Mouse (Mus musculus) left cerebral cortex, postnatal 25 days (tissue): Measurements from ENCODE around the gene Frmd4b. TPM values are rescaled to one million over a fixed set of nuclear protein-coding genes. Genes with fewer than 3 reads are reported as not detected.

Experiments used
- DNase-seq, 2 experiments: peaks; one replicate each; pipeline ENCODE4 v3.0.0; 2022; ENCODE audit warnings: low spot score in 2 of 2, mixed read lengths in 1 of 2
- intact Hi-C: fragments of 180-260 bp; cut with DNase I; formaldehyde crosslinking; loops from one replicate; pipeline ENCODE4 v1.15.1; 2025
- total RNA-seq, 2 experiments: library from RNA; stranded (reverse); gene quantifications; 2 replicates each; pipeline ENCODE4 v1.2.3; 2021

Gene Frmd4b
- total RNA-seq, 2 experiments from 2014 or later, result 16.4 to 17.6 TPM

DNA sequence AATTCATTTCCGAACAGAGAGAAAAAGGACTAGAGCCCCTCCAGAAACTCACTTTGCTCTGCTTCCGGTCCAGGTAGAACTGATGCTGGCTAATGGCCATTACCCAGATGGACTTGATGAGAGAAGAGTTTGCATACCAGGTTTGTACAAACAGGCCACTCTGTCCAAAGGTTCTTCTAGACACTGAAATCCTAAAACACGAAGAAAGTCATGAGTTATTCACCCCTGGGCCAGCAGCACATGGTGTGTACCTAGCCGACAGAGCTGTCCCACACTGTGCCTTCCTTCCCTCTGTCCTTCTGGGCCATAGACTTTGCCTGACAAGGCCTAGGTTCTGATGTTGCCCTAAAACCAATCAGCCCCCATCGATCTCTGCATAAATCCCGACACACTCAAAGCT is 308.8 kb downstream of the Frmd4b start:
- intact Hi-C loops, result no loop called here
- DNase-seq, result no peak

DNA sequence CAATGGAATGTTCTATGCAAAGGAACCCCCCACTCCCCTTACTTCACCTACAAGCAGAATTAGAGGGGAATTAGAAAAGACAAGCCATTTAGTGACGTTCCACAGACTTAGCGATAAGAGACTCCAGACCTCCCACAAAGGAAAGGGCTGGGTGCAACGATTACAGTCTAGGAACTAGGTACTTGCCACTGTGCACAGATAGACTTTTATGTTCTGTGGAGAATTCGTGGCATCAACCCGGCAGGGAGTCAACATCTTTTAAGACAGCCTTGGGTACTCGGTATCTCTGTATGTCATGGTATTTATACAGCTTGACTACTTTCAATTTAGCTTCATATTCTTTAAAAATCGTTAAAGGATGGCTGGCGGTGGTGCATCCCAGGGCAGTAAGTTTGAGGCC is 310.1 kb downstream of the Frmd4b start:
- intact Hi-C loops, result no loop called here
- no peak for DNase-seq

DNA sequence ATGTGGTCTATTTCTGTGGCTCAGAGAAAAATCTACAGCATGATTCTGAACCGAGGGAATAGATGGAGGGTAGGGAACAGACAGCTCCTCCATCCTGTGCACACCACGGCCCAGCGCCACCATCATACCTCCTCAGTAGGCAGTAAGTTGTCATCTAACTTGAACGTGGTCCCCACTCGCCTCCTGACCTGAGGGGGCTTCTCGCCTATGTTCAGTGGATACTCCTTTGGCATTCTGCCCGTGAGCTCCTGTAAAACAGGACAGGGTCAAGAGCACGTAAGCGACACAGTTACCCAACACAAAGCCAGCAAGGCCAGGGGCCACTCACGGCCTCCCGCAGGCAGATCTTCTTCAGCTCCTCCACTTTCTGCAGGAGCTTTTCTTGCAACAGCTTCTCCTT is 311.0 kb downstream of the Frmd4b start:
- intact Hi-C loops, result no loop called here
- no peak for DNase-seq

DNA sequence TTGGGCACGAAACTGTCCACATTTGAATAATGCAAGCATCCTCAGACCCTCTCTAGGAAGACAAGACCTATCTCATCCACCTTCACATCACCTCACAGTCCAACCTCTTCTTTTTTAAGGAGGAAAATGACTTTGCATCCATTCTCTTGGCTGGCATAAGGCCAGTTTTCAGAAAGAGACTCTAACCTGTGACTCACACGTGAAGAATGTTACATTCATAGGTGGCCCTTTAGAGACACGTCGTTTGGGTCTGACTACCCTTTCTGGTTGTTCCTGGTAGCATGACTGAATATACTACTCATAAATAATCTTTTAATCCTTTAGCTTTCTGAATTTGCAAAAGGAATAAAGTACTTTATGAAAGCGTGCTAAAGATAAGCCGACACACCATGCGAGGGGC is 311.9 kb downstream of the Frmd4b start:
- intact Hi-C loops, result no loop called here
- no peak for DNase-seq

DNA sequence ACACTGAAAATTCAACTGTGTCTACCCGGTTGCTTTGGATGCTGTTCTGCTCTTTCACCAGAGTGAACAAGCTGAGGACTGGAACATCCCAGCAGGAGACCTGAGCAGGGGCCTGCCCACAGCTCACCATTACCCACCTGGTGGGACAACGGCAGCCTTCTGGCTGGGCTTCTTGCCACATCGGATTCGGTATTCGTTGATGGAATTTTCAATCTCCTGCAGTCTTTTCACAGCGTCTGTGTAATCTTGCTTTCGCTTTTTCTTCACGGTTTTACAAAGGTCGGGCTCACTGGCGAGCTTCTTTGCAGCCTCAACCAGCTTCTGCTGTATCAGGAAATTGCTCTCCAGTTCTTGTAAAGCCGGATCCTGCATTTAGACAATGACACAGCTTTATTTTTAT is 312.3 kb downstream of the Frmd4b start:
- DNase-seq, result peak in 1 of 2 experiments; percentile 19
- intact Hi-C loops, result no loop called here

DNA sequence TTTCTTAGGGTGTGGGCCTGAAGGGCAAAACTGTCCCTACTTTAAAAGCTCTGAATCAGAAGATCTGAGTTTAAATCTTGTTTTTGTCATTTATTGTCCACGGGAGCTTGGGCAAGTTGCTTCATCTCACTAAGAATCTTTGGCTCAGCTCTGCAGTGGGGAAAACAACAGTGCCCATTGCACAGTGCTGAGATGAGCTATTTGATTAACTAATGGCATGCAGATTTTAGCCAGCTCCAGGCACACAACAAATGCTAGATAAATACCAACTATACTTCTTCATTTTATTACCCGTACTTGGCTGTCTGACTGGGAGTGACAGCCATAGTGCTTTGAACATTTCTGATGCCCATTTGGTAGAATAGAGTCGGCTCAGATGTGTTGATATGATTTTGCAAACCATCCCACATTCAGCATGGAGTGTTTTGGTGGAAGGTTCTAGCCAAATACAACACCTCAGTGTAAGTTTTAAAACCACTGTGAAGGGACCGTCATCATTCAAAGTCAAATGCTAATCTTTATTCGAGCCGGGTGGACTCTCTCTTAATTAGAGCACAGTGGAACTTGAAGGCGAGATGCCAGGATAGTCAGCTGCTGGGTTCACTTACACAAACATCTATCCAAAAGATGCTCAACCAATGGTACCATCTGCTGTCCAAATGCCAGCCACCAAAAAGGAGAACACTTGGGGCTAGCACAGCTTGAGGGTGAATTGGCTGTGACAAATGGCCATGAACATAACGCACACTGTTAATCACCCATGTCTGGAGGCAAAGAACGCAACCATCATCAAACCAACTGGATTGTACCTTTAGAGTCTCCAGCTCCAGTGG is 313.8 kb downstream of the Frmd4b start:
- intact Hi-C loops, result no loop called here
- DNase-seq, result no peak

DNA sequence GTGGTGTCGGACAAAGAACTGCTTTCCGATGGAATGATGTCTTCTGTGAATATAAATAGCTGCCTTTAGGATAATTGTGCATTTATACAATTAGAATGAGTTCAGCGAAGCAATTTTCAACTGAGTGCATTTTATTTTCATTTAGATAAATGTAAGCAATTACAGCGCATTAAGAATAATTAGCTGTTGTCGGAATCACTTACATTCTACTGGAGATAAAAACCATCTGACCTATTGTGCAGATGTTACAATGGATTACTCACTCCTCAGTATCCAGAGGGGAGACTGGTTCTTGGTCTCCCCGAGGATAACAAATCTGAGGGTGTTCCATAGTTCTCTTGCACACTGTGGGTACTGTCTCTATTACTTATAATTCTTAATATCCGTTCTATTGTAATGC is 315.0 kb downstream of the Frmd4b start:
- DNase-seq, result no peak
- intact Hi-C loops, result no loop called here

DNA sequence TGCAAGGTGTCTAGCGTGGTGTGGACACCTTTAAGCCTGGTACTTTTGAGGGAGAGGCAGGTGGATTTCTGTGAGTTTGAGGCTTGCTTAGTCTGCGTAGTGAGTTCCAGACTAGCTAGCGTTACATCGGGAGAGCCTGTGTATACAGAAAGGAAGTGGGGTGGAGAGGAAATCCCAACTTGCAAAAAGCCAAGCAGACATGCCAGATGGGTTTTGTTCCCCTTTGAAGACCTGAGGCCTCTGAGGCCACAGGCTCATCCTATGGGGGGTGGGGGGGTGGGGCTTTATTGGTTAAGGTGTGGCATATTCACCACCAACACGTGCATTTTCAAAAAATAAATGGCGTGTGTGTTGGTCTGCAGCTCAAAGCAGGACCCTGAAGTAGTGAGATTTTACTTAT is 316.7 kb downstream of the Frmd4b start:
- no peak for DNase-seq
- intact Hi-C loops, result no loop called here

DNA sequence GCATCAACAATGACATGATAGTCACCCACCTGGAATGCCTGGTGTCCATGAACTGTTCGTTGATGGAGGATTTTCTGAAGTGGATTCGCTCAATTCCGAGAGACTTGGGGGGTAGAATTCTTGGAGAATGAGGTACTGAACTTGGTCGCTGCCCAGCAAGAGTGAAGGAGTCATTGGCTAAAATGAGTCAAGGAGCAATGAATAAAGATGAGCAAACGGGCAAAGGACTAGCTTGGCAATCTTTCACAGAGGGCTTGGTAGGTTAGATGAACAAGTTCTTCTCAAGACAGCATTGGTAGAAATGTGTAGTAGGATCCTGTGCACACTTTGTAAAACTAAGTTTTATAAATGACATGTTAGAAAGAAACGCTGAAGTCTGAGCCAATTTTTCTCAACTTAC is 317.2 kb downstream of the Frmd4b start:
- intact Hi-C loops, result no loop called here
- DNase-seq, result no peak

DNA sequence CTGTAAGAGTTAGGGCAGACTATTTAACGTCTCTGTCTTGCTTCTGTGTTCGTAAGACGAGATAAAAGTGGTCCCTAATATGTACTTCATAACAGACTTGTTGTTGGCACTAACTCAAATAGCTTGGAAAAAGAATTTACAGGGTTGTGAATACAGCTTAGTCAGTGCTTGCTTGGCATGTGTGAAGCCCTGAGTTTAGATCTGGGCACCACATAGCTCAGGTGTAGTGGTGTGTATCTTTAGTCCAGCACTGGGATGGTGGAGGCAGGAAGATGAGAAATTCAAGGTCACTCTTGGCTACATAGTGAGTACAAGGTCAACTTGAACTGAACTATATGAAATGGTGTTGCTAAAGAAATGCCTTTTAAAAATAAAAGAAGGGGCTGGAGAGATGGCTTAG is 320.2 kb downstream of the Frmd4b start:
- intact Hi-C loops, result no loop called here
- no peak for DNase-seq

DNA sequence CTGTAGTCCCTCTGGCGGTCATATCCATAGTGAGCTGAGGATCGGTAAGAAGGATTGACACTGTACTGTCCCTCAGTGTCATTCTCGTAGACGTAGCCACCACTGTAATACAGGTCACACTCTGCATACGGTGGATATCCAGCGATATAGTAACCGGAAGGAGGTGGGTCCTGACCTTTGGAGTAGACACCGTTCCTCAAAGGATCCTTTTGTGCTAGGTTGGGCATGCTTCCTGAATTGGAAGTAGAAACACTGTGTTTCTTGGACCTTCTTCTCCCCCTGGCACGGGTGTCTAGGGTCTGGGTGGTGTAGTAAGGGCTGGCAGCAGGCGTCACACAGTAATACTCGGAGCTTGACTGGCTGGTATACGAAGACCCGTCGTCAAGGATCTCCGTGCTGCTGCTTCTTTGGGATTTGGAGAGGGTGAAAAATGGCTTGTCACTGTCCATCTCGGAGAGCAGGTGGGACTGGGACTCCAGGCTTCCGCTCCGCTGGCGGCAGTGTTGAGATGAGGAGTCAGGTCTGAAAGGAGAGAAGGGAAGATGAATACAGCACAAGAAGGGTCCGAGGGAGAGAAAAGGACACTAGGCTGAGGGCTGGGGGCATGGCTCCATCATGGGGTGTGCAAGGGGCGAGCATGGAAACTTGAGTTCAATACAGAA is 321.3 kb downstream of the Frmd4b start:
- DNase-seq, result no peak
- intact Hi-C loops, result no loop called here

DNA sequence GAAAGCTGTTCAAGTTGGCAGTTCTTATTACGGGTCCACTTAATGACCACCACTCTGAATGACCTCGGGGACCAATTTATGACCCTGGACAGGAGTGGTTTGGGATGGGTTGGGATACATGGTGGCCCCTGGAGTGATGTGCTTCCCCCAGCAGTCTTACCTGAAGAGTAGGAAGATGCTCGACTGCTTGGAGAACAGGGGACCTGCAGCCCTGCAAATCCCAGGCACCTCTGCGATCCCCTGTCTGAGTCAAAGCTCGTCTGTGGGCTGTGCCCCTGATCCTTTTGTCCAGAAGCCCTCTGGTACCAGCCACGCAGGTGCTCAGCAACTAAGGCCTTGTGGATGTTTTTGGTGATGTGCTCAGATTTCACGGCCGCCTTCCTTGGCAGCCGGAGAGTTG is 321.9 kb downstream of the Frmd4b start:
- intact Hi-C loops, result no loop called here
- no peak for DNase-seq

DNA sequence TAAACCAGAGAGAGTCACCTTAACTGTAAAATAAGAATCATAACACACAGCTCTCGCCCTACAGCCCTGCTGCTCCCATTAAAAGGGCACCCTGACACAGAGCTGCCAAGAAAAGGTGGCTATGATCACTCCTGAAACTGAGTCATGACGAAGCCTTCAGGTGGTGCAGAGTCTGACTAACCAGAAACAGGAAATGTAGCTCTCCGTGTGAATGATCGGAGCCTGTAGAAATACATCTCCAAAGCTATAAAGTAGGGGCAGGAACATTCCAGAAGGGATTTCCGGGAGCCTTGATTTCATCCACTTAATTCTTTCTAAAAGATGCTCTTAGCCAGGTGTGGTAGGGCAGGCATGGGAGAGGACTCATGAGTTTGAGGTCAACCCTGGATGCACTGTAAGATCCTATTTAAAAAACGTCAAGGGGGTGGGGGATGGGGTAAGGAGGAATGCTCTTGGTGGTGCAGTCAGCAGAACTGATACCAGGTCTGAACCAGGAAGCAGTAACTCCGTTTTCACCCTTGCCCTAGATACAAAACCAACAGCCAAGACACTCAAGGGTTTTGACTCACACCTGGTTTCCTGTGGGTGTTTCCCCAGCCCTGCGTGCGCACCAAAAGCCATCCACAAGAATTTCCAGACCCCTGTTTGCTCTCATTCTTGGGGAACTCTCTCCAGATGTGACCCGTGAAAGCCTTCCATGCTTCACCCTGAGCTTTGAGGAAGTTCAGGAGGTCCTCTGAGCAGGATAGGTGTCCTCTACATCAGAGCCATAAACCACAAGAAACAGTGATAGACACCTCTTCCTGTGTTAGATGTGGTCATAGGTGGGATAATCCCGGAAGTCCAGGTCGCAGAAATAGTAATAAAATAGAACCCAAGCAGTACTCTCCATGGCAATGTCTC is 323.4 kb downstream of the Frmd4b start:
- no peak for DNase-seq
- intact Hi-C loops, result no loop called here

DNA sequence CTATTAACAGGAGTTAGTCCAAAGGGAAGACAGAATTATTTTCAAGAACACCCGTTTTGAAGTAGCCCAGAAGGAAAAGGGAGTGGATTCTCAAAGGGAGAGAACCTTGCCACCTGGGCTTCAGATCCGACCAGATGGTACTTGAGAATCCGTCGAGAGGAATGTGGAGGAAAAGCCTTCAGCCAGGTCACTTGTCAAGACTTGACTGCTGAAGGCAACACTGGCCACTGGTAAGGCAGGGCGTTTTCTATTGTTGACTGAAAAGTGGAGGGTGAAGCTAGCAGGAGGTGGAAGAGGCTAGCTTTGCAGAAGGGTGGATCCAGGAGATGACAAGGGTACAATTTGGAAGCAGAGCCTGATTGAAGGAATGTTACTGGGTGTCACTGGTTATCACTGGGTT is 324.4 kb downstream of the Frmd4b start:
- no peak for DNase-seq
- intact Hi-C loops, result no loop called here

DNA sequence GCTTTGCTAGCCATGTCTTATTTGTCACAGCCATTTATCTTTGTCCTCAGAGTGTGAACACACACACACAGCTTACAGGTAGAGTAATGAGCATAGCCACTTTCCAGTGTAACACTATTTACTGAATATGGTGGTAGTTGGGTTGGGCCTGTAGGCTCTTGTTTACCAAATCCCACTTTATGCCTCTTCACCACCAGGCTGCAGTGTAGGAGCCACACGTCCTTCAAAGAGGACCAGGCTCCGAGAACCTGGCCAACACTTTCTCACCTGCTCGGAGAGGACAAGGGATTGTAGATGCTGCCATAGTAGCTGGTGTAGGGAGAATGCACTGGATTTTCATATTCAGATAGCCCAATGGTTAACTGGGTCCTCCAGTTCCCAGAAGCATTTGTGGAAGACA is 325.2 kb downstream of the Frmd4b start:
- no peak for DNase-seq
- intact Hi-C loops, result no loop called here

DNA sequence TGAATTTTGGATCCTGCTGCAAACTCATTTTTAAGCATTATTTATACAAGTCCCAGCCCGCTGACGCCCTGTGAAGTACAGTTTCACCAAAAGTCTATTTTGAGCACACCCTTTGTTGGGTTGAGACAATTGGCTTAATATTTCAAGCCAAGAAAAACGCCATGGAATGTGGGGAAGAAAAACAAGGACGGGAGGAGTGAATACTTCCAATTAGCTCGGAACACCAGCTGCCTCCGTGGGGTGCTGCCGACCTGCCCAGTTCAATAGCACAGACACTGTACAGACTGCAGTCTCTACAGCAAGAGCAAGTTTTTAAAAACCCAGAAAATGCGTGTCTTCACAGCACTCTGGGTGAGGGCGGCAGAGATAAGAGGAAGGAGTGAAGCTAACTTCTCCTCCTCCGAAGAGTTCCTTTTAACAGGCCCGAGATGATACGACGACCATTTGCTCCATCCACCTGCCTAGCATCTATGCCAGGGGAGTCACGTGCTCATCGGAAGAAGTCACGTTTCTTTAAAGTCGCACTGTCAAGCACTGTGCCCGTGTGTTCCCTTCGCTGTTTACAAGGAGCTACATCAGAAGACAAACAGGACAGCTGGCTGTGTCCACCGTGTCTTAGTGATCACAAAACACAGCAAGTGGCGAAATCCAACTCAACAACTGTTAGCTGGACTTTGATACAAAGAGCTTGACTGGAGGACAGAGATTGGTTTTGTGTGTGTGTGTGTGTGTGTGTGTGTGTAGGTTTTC is 326.0 kb downstream of the Frmd4b start:
- intact Hi-C loops, result no loop called here
- peak in 1 of 2 experiments; percentile 9 for DNase-seq

DNA sequence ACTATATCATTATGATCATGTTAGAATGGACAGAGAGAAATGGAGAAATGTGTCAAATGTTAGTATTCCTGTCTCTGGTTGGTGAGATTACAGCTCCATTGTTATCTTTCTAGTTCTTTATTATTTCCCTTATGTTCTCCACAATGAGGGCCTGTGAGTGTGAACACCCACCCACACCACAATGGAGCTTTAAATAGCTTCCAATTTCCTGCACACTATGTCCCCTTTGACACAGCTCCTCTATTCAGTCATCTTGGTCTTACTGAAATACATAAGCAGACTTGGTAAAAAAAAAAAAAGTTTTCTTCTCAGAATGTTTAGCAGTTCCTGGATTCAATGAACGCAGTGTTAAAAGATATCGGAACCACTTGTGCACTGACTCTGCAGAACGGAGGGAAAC is 326.7 kb downstream of the Frmd4b start:
- DNase-seq, result no peak
- intact Hi-C loops, result no loop called here

DNA sequence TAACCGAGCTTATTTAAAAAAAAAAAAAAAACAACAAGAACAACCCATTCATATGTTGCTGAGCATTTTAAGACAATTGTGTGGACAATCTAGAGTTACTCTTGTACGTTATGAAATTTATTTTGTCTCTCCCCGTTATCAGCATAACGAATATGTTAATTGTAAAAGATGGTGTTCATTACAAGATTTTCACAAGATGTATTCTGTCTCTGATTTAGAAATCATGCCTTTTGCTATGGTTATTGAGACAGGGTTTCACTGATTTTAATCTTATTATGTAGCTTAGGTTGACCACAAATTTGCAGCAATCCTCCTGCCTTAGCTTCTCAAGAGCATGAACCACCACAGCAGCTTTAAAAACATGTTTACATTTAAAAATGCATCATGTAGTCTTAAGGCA is 327.5 kb downstream of the Frmd4b start:
- intact Hi-C loops, result no loop called here
- DNase-seq, result no peak

DNA sequence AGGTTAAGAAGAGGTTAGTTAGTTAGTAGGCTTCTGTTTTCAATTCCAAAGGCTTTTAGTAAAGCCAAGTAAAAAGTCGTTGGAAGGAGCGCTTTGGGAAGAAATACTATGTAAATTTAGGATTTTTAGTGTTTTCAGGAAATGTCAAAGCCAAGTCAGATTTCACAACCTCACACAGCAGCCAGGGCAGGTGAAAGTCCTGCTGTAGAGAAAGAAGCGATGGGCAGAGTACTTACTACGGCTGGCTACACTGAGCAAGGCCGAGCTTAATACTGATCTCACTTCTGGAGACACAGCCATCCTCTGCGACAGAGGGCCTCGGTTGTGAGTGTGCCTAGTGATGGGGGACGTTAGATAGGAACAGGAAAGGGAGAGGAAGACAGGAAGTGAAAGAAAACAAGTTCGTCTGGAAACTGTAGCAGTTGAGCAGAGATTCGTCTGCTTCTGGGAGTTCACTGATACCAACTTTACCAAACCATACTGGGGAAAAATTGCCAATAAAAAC is 328.0 kb downstream of the Frmd4b start:
- DNase-seq, result no peak
- intact Hi-C loops, result no loop called here
